Mouse (Mus musculus): ENCODE data around the gene St8sia6.

- TF ChIP-seq EP300 (IDR thresholded peaks at IDR 0.05; ENCODE audit: low read depth): no peak
- TF ChIP-seq CTCF (IDR thresholded peaks at IDR 0.05; ENCODE audit: low read depth): no peak
Measured at GRCm38 (mm10) chr2:13755733-13756132, 38.1 kb downstream of the St8sia6 start.

Measured in heart, postnatal 0 days (tissue).